Mouse (Mus musculus): Measurements from ENCODE around the gene Gstp3.

Gene Gstp3

GRCm38 (mm10) chr19:4027576-4027975 is 31.8 kb downstream of the Gstp3 start:
- TF ChIP-seq GATA4 (IDR thresholded peaks at IDR 0.05; ENCODE audit: insufficient replicate concordance, low read length) = no peak

GRCm38 (mm10) chr19:4023185-4023584 is 36.2 kb downstream of the Gstp3 start:
- TF ChIP-seq GATA4 (IDR thresholded peaks at IDR 0.05; ENCODE audit: insufficient replicate concordance, low read length) = no peak

- no peak for TF ChIP-seq GATA4 (IDR thresholded peaks at IDR 0.05; ENCODE audit: insufficient replicate concordance, low read length)
These were observed 40.4 kb downstream of the Gstp3 start for GRCm38 (mm10) chr19:4018743-4019583.

GRCm38 (mm10) chr19:4017921-4018587 is 41.3 kb downstream of the Gstp3 start:
- no peak for TF ChIP-seq GATA4 (IDR thresholded peaks at IDR 0.05; ENCODE audit: insufficient replicate concordance, low read length)

GRCm38 (mm10) chr19:4015635-4016034 is 43.7 kb downstream of the Gstp3 start:
- TF ChIP-seq GATA4 (IDR thresholded peaks at IDR 0.05; ENCODE audit: insufficient replicate concordance, low read length) = no peak

GRCm38 (mm10) chr19:4014802-4015201 is 44.6 kb downstream of the Gstp3 start:
- TF ChIP-seq GATA4 (IDR thresholded peaks at IDR 0.05; ENCODE audit: insufficient replicate concordance, low read length) = no peak

GRCm38 (mm10) chr19:4013066-4013465 is 46.3 kb downstream of the Gstp3 start:
- TF ChIP-seq GATA4 (IDR thresholded peaks at IDR 0.05; ENCODE audit: insufficient replicate concordance, low read length) = no peak

GRCm38 (mm10) chr19:4012432-4013022 is 46.8 kb downstream of the Gstp3 start, which contains the start of gene Ndufv1:
TSS of gene Ndufv1 (minus strand) at chr19:4012806.
- no peak; the same call in 1 of the 2 replicates for TF ChIP-seq GATA4 (IDR thresholded peaks at IDR 0.05; ENCODE audit: insufficient replicate concordance, low read length)

GRCm38 (mm10) chr19:4011086-4011485 is 48.3 kb downstream of the Gstp3 start:
- no peak for TF ChIP-seq GATA4 (IDR thresholded peaks at IDR 0.05; ENCODE audit: insufficient replicate concordance, low read length)

Measured in liver, adult (tissue).